ENCODE assay signal across 10 mouse cellular contexts in the genomic region with DNA sequence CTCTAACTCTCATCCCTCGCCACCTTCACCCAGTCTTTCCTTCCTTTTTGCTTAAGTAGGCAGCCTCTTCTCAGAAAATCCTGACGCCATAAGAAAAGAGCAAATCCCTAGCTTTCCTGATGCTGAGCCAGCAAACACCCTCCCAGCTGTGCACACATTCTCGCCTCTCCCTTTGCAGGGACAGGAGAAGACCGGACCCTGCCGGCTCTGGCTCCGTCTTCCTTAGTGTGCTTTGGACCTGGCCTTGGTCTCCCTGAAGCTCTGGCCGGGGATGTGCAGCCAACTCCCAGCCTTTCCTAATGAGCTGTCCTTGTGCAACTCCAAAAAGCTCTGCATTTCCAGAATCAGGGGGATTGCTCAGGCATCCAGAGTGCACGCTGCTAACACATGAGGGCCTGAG.
DNase-seq lines count a peak whose midpoint lies in the region; ATAC-seq and TF ChIP-seq lines count a peak whose summit lies in the region.
"Had no signal": no experiment of that assay in that cellular context is flagged by ENCODE, and none has a peak within 500 bp of the region (broad histone marks: within the 10 kb centered on the region; RNA-seq: fewer than 3 reads in every experiment).

No protein-coding gene starts in this region.

- peak overlapping the region; percentile 0; the same call in 1 of the 2 replicates for H3K4me2 ChIP-seq in midbrain, embryonic 11.5 days
- no peak overlapping the region for H3K4me2 ChIP-seq in liver, embryonic 11.5 days
- H3K4me2 ChIP-seq: embryonic facial prominence, embryonic 15.5 days had no signal

- TF ChIP-seq CTCF in heart, adult 2 months (IDR thresholded peaks at IDR 0.05), result no peak

- no peak for TF ChIP-seq POLR2A in heart, adult 2 months (IDR thresholded peaks at IDR 0.05; ENCODE audit: insufficient read depth, low read depth, low read length)

- DNase-seq in heart, adult 2 months, result peak; percentile 50 to 64
- DNase-seq in heart, embryonic 10.5 days (ENCODE audit: low spot score), result no peak
- peak; percentile 33 for DNase-seq in adrenal gland, postnatal 14 days
- DNase-seq in gastrocnemius, postnatal 10 days, result peak; percentile 31
- DNase-seq in midbrain, embryonic 11.5 days (ENCODE audit: low spot score, missing footprints), result no peak
- no peak for DNase-seq in liver, embryonic 11.5 days (ENCODE audit: low spot score)
- DNase-seq in thymus, postnatal 36 days, result no peak
- DNase-seq in MN1 (ENCODE audit: low spot score), result no peak

- no peaks in the 10 kb centered on the region for H3K9me3 ChIP-seq in heart, embryonic 10.5 days
- no peaks in the 10 kb centered on the region for H3K9me3 ChIP-seq in midbrain, embryonic 11.5 days (ENCODE audit: control insufficient read depth, low read length)
- H3K9me3 ChIP-seq in liver, embryonic 11.5 days (ENCODE audit: control insufficient read depth, low read length), result 0 out of 2 replicates have a peak, but pooled peaks cover 2% of the 10 kb centered on the region
- H3K9me3 ChIP-seq: embryonic facial prominence, embryonic 15.5 days had no signal

- intact Hi-C loops in heart, adult 2 months (cut with DNase I), result no loop called here

- no peaks in the 10 kb centered on the region for H3K36me3 ChIP-seq in heart, adult 2 months (ENCODE audit: control insufficient read depth, insufficient read depth, low read length)
- H3K36me3 ChIP-seq in heart, embryonic 10.5 days, result no peaks in the 10 kb centered on the region
- no peaks in the 10 kb centered on the region for H3K36me3 ChIP-seq in midbrain, embryonic 11.5 days (ENCODE audit: control insufficient read depth, insufficient read depth, low read length)
- H3K36me3 ChIP-seq in liver, embryonic 11.5 days (ENCODE audit: control insufficient read depth, insufficient read depth, low read length), result no peaks in the 10 kb centered on the region
- H3K36me3 ChIP-seq: embryonic facial prominence, embryonic 15.5 days had no signal

- H3K27ac ChIP-seq in heart, adult 2 months, result no peak overlapping the region
- no peak overlapping the region for H3K27ac ChIP-seq in heart, embryonic 10.5 days
- H3K27ac ChIP-seq in midbrain, embryonic 11.5 days (ENCODE audit: low read depth, low read length), result peak overlapping the region; percentile 97
- no peak overlapping the region for H3K27ac ChIP-seq in liver, embryonic 11.5 days (ENCODE audit: low read depth, low read length)
- H3K27ac ChIP-seq: embryonic facial prominence, embryonic 15.5 days had no signal

- no peak for ATAC-seq in midbrain, embryonic 11.5 days (ENCODE audit: low FRiP score)
- no peak for ATAC-seq in liver, embryonic 11.5 days (replicated peaks; ENCODE audit: low FRiP score)
- ATAC-seq: activated CD4-positive, CD25-positive, alpha-beta regulatory T cell, adult 4 months had no signal

- H3K79me2 ChIP-seq in heart, adult 2 months (replicated peaks; ENCODE audit: control insufficient read depth, insufficient read depth, low read length), result no peaks in the 10 kb centered on the region

- H3K9ac ChIP-seq in heart, adult 2 months (ENCODE audit: low read depth, low read length), result no peak overlapping the region
- peak overlapping the region; percentile 18; the same call in 1 of the 2 replicates for H3K9ac ChIP-seq in midbrain, embryonic 11.5 days (ENCODE audit: low read length)
- H3K9ac ChIP-seq in liver, embryonic 11.5 days (ENCODE audit: low read depth, low read length), result no peak overlapping the region
- H3K9ac ChIP-seq: embryonic facial prominence, embryonic 15.5 days had no signal

- no peaks in the 10 kb centered on the region for H3K27me3 ChIP-seq in heart, adult 2 months (ENCODE audit: control insufficient read depth, insufficient read depth, low read length)
- H3K27me3 ChIP-seq in heart, embryonic 10.5 days (ENCODE audit: insufficient read depth, poor library complexity, severe bottlenecking), result 0 out of 2 replicates have a peak, but pooled peaks cover 3% of the 10 kb centered on the region
- no peaks in the 10 kb centered on the region for H3K27me3 ChIP-seq in midbrain, embryonic 11.5 days (ENCODE audit: control insufficient read depth, insufficient read depth, low read length)
- H3K27me3 ChIP-seq in liver, embryonic 11.5 days (replicated peaks; ENCODE audit: control insufficient read depth, insufficient read depth, low read length), result no peaks in the 10 kb centered on the region
- H3K27me3 ChIP-seq: embryonic facial prominence, embryonic 15.5 days had no signal

- 68% methylated on average over 8 of the region's 8 CpGs for WGBS in heart, adult 2 months
- WGBS in heart, embryonic 10.5 days, result 88% methylated on average over 8 of the region's 8 CpGs
- WGBS in midbrain, embryonic 11.5 days, result 60% methylated on average over 8 of the region's 8 CpGs
- 82% methylated on average over 8 of the region's 8 CpGs for WGBS in liver, embryonic 11.5 days

- no peaks in the 10 kb centered on the region for H3K4me1 ChIP-seq in heart, adult 2 months (ENCODE audit: control insufficient read depth, insufficient read depth, low read length)
- H3K4me1 ChIP-seq in heart, embryonic 10.5 days, result no peaks in the 10 kb centered on the region
- peaks cover 44% of the 10 kb centered on the region for H3K4me1 ChIP-seq in midbrain, embryonic 11.5 days (ENCODE audit: control insufficient read depth, insufficient read depth, low read length)
- H3K4me1 ChIP-seq in liver, embryonic 11.5 days (replicated peaks; ENCODE audit: control insufficient read depth, insufficient read depth, low read length), result no peaks in the 10 kb centered on the region
- H3K4me1 ChIP-seq: embryonic facial prominence, embryonic 15.5 days had no signal

- no peak for TF ChIP-seq EP300 in heart, adult 2 months (IDR thresholded peaks at IDR 0.05; ENCODE audit: insufficient read depth, low read depth, low read length)

- H3K4me3 ChIP-seq in heart, adult 2 months, result no peak overlapping the region
- H3K4me3 ChIP-seq in heart, embryonic 10.5 days, result no peak overlapping the region
- H3K4me3 ChIP-seq in midbrain, embryonic 11.5 days (ENCODE audit: low read depth, low read length), result no peak overlapping the region
- H3K4me3 ChIP-seq in liver, embryonic 11.5 days (ENCODE audit: low read depth, low read length), result no peak overlapping the region
- H3K4me3 ChIP-seq: embryonic facial prominence, embryonic 15.5 days had no signal

Comparison
In these comparisons a context has a peak if more than half of its experiments do, and no peak if none do; other contexts are left out.
1. DNase-seq: peak in heart, adult 2 months (2 of 2), adrenal gland, postnatal 14 days (single experiment) and gastrocnemius, postnatal 10 days (single experiment); none in heart, embryonic 10.5 days (single experiment), midbrain, embryonic 11.5 days (single experiment), liver, embryonic 11.5 days (single experiment), thymus, postnatal 36 days (0 of 2) and MN1 (single experiment).